9 mouse cellular contexts compared by ENCODE assay signal in genomic region chr8:34392208-34392980, GRCm38 (mm10).
DNase-seq lines count a peak whose midpoint lies in the region; ATAC-seq and TF ChIP-seq lines count a peak whose summit lies in the region.
"Had no signal": no experiment of that assay in that cellular context is flagged by ENCODE, and none has a peak within 500 bp of the region (broad histone marks: within the 10 kb centered on the region; RNA-seq: fewer than 3 reads in every experiment).

No protein-coding gene starts in this region.

- no peaks in the 10 kb centered on the region for H3K27me3 ChIP-seq in forebrain, embryonic 12.5 days
- no peaks in the 10 kb centered on the region for H3K27me3 ChIP-seq in hindbrain, postnatal 0 days (ENCODE audit: insufficient read depth, low read length)
- no peaks in the 10 kb centered on the region for H3K27me3 ChIP-seq in midbrain, embryonic 14.5 days (ENCODE audit: control insufficient read depth, insufficient read depth, low read length)

- DNase-seq in embryo, embryonic 11 days = peak; percentile 32
- no peak for DNase-seq in embryo, embryonic 9.5 days (ENCODE audit: extremely low spot score)
- DNase-seq in hindbrain, postnatal 0 days (ENCODE audit: low spot score) = peak; percentile 59
- DNase-seq in midbrain, embryonic 14.5 days = peak; percentile 69
- DNase-seq in thymus, adult 18-20 months = no peak
- no peak for DNase-seq in liver
- DNase-seq in spleen, postnatal 10 days (ENCODE audit: low spot score in 2 of 2) = no peak

- peak overlapping the region; percentile 63 for H3K27ac ChIP-seq in forebrain, embryonic 12.5 days
- peak overlapping the region; percentile 36 for H3K27ac ChIP-seq in hindbrain, postnatal 0 days
- H3K27ac ChIP-seq in midbrain, embryonic 14.5 days (replicated peaks; ENCODE audit: low read depth, low read length) = peak overlapping the region; percentile 84

- no peaks in the 10 kb centered on the region for H3K9me3 ChIP-seq in forebrain, embryonic 12.5 days
- no peaks in the 10 kb centered on the region for H3K9me3 ChIP-seq in hindbrain, postnatal 0 days (ENCODE audit: low read length)
- H3K9me3 ChIP-seq in midbrain, embryonic 14.5 days (ENCODE audit: control insufficient read depth, low read length) = no peaks in the 10 kb centered on the region

- no peaks in the 10 kb centered on the region for H3K36me3 ChIP-seq in forebrain, embryonic 12.5 days (replicated peaks)
- no peaks in the 10 kb centered on the region for H3K36me3 ChIP-seq in hindbrain, postnatal 0 days (ENCODE audit: insufficient read depth, low read length)
- no peaks in the 10 kb centered on the region for H3K36me3 ChIP-seq in midbrain, embryonic 14.5 days (ENCODE audit: control insufficient read depth, insufficient read depth, low read length)
- H3K36me3 ChIP-seq: heart, embryonic 12.5 days had no signal

- H3K4me3 ChIP-seq in forebrain, embryonic 12.5 days (replicated peaks) = no peak overlapping the region
- no peak overlapping the region for H3K4me3 ChIP-seq in hindbrain, postnatal 0 days (ENCODE audit: low read length)
- no peak overlapping the region for H3K4me3 ChIP-seq in midbrain, embryonic 14.5 days (replicated peaks; ENCODE audit: low read depth, low read length)
- H3K4me3 ChIP-seq: heart, embryonic 12.5 days had no signal

- H3K4me2 ChIP-seq in forebrain, embryonic 12.5 days = no peak overlapping the region; the same call in 1 of the 2 replicates
- peak overlapping the region; percentile 2; the same call in 1 of the 2 replicates for H3K4me2 ChIP-seq in hindbrain, postnatal 0 days (ENCODE audit: low read depth, low read length)
- no peak overlapping the region for H3K4me2 ChIP-seq in midbrain, embryonic 14.5 days (ENCODE audit: low read length)
- H3K4me2 ChIP-seq: heart, embryonic 12.5 days had no signal

- TF ChIP-seq CTCF in hindbrain, postnatal 0 days (IDR thresholded peaks at IDR 0.05; ENCODE audit: low read depth) = 0 out of 2 replicates have a peak, but pooled peaks have one; percentile 3

- peaks cover 22% of the 10 kb centered on the region for H3K4me1 ChIP-seq in forebrain, embryonic 12.5 days
- H3K4me1 ChIP-seq in hindbrain, postnatal 0 days (ENCODE audit: insufficient read depth, low read length) = peaks cover 7% of the 10 kb centered on the region; the same call in 1 of the 2 replicates
- peaks cover 22% of the 10 kb centered on the region for H3K4me1 ChIP-seq in midbrain, embryonic 14.5 days (ENCODE audit: control insufficient read depth, insufficient read depth, low read length)

- 56% methylated on average over 14 of the region's 14 CpGs for WGBS in forebrain, embryonic 12.5 days
- 36% methylated on average over 14 of the region's 14 CpGs for WGBS in hindbrain, postnatal 0 days
- 52% methylated on average over 14 of the region's 14 CpGs for WGBS in midbrain, embryonic 14.5 days

- peak; percentile 68 for ATAC-seq in forebrain, embryonic 12.5 days (ENCODE audit: low FRiP score)
- ATAC-seq in hindbrain, postnatal 0 days = peak; percentile 80
- ATAC-seq in midbrain, embryonic 14.5 days (ENCODE audit: low FRiP score, low TSS enrichment) = peak; percentile 31; the same call in 1 of the 2 replicates

- H3K9ac ChIP-seq in forebrain, embryonic 12.5 days = no peak overlapping the region
- H3K9ac ChIP-seq in hindbrain, postnatal 0 days (replicated peaks; ENCODE audit: low read length) = no peak overlapping the region
- no peak overlapping the region; the same call in 1 of the 2 replicates for H3K9ac ChIP-seq in midbrain, embryonic 14.5 days (replicated peaks; ENCODE audit: low read length)
- H3K9ac ChIP-seq: heart, embryonic 12.5 days had no signal

Comparison
In these comparisons a context has a peak if more than half of its experiments do, and no peak if none do; other contexts are left out.
1. DNase-seq: peak in embryo, embryonic 11 days (single experiment), hindbrain, postnatal 0 days (single experiment) and midbrain, embryonic 14.5 days (single experiment); none in embryo, embryonic 9.5 days (single experiment), thymus, adult 18-20 months (0 of 2), liver (single experiment) and spleen, postnatal 10 days (0 of 2).
2. Peak in every context shown above with its lines, with median percentiles within 50 percentile points of each other: ATAC-seq and H3K27ac ChIP-seq.